Mouse (Mus musculus): ENCODE data around the gene Zfp827.

Gene Zfp827

DNA sequence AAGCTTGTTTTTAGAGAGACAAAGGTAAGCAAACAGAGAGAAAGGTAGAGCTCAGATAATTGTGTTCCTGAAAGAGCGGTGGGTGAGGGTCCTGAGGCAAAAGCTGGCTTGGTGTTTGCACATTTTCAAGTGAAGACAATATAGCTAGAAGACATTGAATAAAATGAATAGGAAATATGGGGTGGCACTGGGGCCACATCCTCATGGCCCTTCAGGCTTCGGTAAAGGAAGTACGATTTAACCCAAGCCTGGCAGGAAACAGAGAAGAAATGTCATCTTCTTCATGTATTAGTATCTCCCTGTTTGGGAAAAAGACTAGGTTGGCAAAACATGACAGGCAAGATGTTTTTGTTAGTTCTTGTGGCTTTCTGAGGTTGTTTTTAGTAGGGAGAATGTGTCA, 197.8 kb downstream of the Zfp827 start:
- no peak for DNase-seq

GRCm38 (mm10) chr8:79227194-79227593, 199.0 kb downstream of the Zfp827 start:
- peak; percentile 43 for DNase-seq

DNA sequence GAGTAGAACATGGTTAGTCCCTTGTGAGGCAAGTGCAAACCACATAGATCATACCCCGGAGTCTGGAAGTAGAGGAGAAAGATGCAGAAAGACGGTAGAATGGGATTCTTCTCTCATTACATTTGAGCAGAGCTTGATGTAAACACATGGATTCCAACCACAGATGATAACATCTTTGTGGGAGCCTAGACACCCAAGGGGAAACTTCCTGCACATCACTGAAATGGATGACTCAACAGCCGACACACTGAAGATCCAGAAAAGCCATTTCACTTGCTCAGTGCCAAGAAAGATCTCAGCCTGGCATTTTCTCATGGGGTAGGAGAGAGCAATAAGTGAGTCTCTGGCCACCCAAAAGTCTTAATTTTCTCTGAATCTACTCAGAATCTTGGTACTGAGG, 199.7 kb downstream of the Zfp827 start:
- DNase-seq, result peak; percentile 15

- DNase-seq, result peak; percentile 76
These were observed 201.1 kb downstream of the Zfp827 start for GRCm38 (mm10) chr8:79229266-79229888.

GRCm38 (mm10) chr8:79239320-79239719, 211.1 kb downstream of the Zfp827 start:
- peak; percentile 39 for DNase-seq

- peak; percentile 39 for DNase-seq
These were observed 211.8 kb downstream of the Zfp827 start for GRCm38 (mm10) chr8:79239996-79240395.
